Mouse (Mus musculus) heart, embryonic 14.5 days (tissue): Measurements from ENCODE around the gene Mctp2. TPM values are rescaled to one million over a fixed set of nuclear protein-coding genes. Genes with fewer than 3 reads are reported as not detected.

Experiments used
- ATAC-seq: fragments of 200-750 bp; cut with Nextera tagmentation; 2 replicates; pipeline ENCODE4 v1.8.0; 2017; ENCODE audit warnings: low read depth, moderate TSS enrichment; ENCODE audit not compliant: insufficient number of reproducible peaks, insufficient read depth, low FRiP score
- H3K27ac ChIP-seq, 2 experiments: fragments of 200-500 bp in 1 of 2; fragments of 300-500 bp in 1 of 2; sonication (generic) in 1 of 2; replicated peaks in 1 of 2; 2 replicates each; pipeline ENCODE4 v1.5.1; 2012 to 2014; ENCODE audit warnings: low read depth in 2 of 2, low read length in 2 of 2, control low read depth in 1 of 2, mild to moderate bottlenecking in 1 of 2, mixed read lengths in 1 of 2; ENCODE audit not compliant: control insufficient read depth in 1 of 2, insufficient read depth in 1 of 2
- H3K27me3 ChIP-seq: fragments of 300-500 bp; sonication (generic); 2 replicates; pipeline ENCODE4 v1.6.1; 2014; ENCODE audit warnings: mild to moderate bottlenecking, low read length, control low read depth; ENCODE audit not compliant: control insufficient read depth, insufficient read depth
- H3K36me3 ChIP-seq: fragments of 300-500 bp; sonication (generic); 2 replicates; pipeline ENCODE4 v1.6.1; 2014; ENCODE audit warnings: mild to moderate bottlenecking, control low read depth, low read length, mixed read lengths; ENCODE audit not compliant: control insufficient read depth, insufficient read depth
- H3K4me1 ChIP-seq, 2 experiments: fragments of 200-500 bp in 1 of 2; fragments of 300-500 bp in 1 of 2; sonication (generic) in 1 of 2; 2 replicates each; pipeline ENCODE4 v1.6.1; 2012 to 2014; ENCODE audit warnings: low read length in 2 of 2, control low read depth in 1 of 2, mixed read lengths in 1 of 2; ENCODE audit not compliant: control insufficient read depth in 2 of 2, insufficient read depth in 2 of 2
- H3K4me2 ChIP-seq: fragments of 300-500 bp; sonication (generic); 2 replicates; pipeline ENCODE4 v1.6.1; 2014; ENCODE audit warnings: mild to moderate bottlenecking, low read length
- H3K4me3 ChIP-seq, 2 experiments: fragments of 200-500 bp in 1 of 2; fragments of 300-500 bp in 1 of 2; sonication (generic) in 1 of 2; 2 replicates each; pipeline ENCODE4 v1.5.1; 2012 to 2014; ENCODE audit warnings: low read length in 2 of 2, mild to moderate bottlenecking in 2 of 2, control low read depth in 1 of 2, low read depth in 1 of 2, moderate library complexity in 1 of 2; ENCODE audit not compliant: control insufficient read depth in 1 of 2, insufficient read depth in 1 of 2
- H3K9ac ChIP-seq: fragments of 300-500 bp; sonication (generic); 2 replicates; pipeline ENCODE4 v1.6.1; 2014; ENCODE audit warnings: mild to moderate bottlenecking, low read length
- H3K9me3 ChIP-seq: fragments of 300-500 bp; sonication (generic); 2 replicates; pipeline ENCODE4 v1.6.1; 2016; ENCODE audit warnings: low read length, control low read depth; ENCODE audit not compliant: control insufficient read depth
- WGBS: fragments of 180-500 bp; shearing (Covaris S2); extraction: QIAGEN DNeasy Blood & Tissue Kit; methylation state at CpG from one replicate; pipeline ENCODE4 v1.1.7; 2014; 5-methylcytosine and 5-hydroxymethylcytosine counted together
- polyA plus RNA-seq: library from polyadenylated mRNA; unstranded; fragments of >200 nt; fragmentation: Nextera tagmentation; extraction: Ambion mirVana; gene quantifications from 2 replicates; pipeline ENCODE4 v1.2.1, GENCODE M21; 2014

Mctp2 gene
- polyA plus RNA-seq, 1 experiment from 2014 or later: 0.99 TPM

DNA sequence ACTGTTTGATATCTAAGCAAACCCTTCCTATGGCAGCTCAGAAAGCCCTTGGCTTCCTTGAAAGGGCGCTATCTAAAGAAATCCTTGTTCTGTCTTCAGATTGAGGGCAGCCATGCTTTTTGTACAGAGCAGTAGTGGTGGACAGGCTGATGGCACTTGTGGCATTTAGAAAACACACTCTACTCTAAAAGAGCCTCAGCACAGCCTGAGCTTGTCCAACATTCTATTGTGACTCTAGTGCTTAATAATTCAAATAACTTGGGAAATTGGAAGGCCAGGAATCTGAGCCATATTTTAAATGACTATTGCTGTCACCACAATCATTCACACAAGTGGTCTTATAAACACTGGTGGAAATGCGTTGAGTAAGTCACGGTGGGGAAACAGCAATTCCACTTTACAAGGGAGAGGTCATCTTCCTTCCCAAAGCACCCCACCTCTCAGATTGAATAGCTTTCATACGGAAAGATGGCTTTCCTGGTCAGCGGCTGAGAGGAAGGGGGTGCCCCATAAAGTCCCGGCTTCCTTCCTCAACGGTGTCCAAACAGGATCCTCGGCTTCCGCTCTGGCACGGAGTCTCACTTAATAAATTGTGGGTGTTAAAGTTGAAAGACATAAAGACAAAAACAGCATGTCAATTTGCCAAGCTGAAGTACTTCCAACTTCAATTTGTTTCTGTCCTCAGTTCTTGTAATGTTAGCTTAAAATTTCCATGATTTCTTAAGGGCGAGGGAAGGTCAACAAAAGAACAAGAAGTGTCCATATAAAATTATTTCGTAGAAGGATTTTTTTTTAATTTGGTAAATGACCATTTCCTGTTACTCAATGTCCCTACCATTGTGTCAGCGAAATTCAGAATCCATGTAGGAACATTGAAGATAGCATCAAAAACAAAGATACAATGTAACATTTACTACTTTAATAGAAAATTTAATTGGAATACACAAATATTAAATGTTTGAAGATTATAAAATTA is 140.4 kb downstream of the Mctp2 start:
- Histone ChIP-seq H3K9ac (no peak overlapping the region), H3K36me3 (no peaks in the 10 kb centered on the region), H3K9me3 (no peaks in the 10 kb centered on the region), H3K4me1 (no peaks in the 10 kb centered on the region), H3K4me3 (no peak overlapping the region), H3K4me2 (no peak overlapping the region), H3K27ac (no peak overlapping the region), H3K27me3 (no peaks in the 10 kb centered on the region)
- WGBS: 67% methylated on average over 13 of the region's 13 CpGs
- ATAC-seq: no peak

DNA sequence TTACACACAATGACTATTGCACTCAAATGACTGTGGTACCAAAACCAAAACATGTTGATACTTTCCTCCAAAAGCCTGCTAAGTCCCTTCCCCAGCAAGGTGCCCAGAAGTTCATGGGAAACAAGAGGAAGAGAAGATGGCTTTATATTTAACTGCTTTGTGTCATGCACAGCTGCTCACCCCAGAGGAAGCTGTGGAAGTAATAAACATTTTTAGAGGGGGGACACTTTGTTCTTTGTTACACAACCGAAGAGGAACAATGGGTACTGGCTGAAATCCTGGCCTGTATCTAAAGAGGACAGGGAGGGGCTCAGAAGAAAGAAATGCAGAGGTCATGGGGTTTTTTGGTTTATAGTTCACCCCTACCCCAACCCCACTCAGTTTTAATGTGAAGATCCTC is 144.2 kb downstream of the Mctp2 start:
- H3K27me3 ChIP-seq: no peaks in the 10 kb centered on the region
- no peak overlapping the region for H3K4me2 ChIP-seq
- WGBS: 42% methylated on average over 1 of the region's 1 CpGs
- no peak overlapping the region for H3K4me3 ChIP-seq
- no peak overlapping the region for H3K9ac ChIP-seq
- no peaks in the 10 kb centered on the region for H3K9me3 ChIP-seq
- no peak overlapping the region for H3K27ac ChIP-seq
- no peaks in the 10 kb centered on the region for H3K4me1 ChIP-seq
- no peak for ATAC-seq
- H3K36me3 ChIP-seq: no peaks in the 10 kb centered on the region

DNA sequence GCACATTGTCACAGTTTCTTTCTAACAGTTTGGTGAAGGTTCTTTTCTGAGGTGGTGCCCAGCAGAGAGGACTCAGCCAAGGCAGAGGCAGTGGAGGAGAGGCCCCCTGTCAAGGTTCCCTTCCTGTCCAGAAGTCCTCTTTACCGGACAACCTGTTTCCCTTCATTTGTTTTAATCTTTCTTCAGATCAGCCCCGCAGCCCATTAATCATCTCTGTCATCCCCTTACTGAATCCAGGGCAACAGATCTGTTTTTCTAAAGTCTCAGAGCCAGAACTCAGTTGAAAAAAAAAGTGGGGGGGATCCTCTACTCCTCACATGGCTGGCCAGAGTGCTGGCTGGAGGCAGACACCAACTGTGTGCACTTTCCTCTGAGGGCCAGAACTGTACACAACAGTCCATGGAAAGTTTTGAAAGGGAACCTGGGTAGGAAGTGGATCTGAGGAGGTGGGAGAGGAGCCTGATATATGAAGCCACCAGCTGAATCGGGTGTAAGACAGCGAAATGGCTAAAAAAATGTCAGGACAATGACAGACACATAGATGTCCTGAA is 146.8 kb downstream of the Mctp2 start:
- no peak overlapping the region for H3K4me3 ChIP-seq
- no peaks in the 10 kb centered on the region for H3K9me3 ChIP-seq
- 62% methylated on average over 4 of the region's 4 CpGs for WGBS
- no peak for ATAC-seq
- H3K4me2 ChIP-seq: no peak overlapping the region
- H3K27me3 ChIP-seq: no peaks in the 10 kb centered on the region
- H3K9ac ChIP-seq: no peak overlapping the region
- H3K4me1 ChIP-seq: no peaks in the 10 kb centered on the region
- no peaks in the 10 kb centered on the region for H3K36me3 ChIP-seq
- H3K27ac ChIP-seq: no peak overlapping the region

DNA sequence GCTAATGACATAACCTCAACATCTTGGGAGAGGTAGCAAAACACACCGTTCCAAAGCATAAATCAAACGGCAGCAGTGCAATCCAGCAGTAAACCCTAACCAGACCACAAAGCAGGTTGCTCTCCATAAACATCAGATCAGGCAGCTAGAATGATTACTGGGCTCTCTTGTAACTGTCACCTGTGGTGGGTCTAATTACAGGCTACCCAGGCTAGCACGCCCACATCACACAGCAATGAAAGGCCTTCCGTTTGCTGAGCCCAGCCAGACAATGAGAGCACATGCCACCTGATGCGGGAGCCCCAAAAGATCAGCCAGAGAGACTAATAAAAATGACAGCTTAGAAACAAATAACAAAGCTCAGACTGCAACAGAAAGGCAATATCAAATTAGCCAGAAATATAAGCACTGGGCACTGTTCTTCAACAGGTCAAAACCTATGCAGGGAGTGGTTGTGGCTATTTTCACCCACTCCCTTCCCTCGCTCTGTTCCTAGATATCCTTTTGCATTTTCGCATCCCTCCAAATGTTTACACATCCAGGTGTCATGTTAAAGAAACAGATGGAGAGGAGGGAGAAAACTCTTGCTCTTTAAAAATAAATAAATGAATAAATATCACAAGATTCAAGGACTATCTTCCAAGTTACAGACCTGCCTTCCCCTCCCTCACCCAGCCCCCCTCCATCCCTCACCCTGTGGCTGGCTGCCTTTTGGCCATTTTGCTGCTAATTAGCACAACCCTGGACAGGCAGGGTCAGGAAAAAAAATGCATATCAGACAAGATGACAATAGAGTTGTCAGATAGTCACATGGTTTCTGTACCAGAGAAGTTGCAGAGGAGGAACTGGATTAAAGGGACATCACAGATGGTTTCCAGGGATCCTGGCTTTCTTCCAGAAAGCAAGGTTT is 155.4 kb downstream of the Mctp2 start:
- no peaks in the 10 kb centered on the region for H3K27me3 ChIP-seq
- no peaks in the 10 kb centered on the region for H3K36me3 ChIP-seq
- H3K9me3 ChIP-seq: no peaks in the 10 kb centered on the region
- H3K27ac ChIP-seq: no peak overlapping the region
- no peak for ATAC-seq
- no peak overlapping the region for H3K9ac ChIP-seq
- no peak overlapping the region for H3K4me3 ChIP-seq
- 65% methylated on average over 7 of the region's 7 CpGs for WGBS
- H3K4me1 ChIP-seq: no peaks in the 10 kb centered on the region
- no peak overlapping the region for H3K4me2 ChIP-seq

DNA sequence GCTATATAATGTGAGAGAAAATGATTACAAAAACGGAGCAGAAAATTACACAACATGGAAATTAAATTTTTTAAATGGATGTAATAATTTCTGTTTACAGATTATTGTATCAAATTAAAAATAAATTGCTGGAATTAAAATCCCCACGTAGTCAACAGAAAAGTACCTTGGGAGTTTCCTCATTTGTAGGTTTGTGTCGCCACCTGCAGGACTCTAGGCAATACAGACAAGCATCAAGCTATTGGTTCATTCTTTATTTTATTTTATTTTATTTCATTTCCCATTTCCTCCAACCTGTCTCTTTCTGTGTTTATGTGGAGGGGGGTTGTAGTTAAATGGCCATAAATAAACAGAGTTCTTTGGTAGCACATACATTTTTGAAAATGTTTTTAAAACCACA is 157.3 kb downstream of the Mctp2 start:
- WGBS: 18% methylated on average over 3 of the region's 3 CpGs
- no peaks in the 10 kb centered on the region for H3K9me3 ChIP-seq
- no peak overlapping the region for H3K4me3 ChIP-seq
- no peak overlapping the region for H3K9ac ChIP-seq
- H3K4me2 ChIP-seq: no peak overlapping the region
- no peaks in the 10 kb centered on the region for H3K4me1 ChIP-seq
- ATAC-seq: no peak
- no peak overlapping the region for H3K27ac ChIP-seq
- H3K27me3 ChIP-seq: no peaks in the 10 kb centered on the region
- no peaks in the 10 kb centered on the region for H3K36me3 ChIP-seq

DNA sequence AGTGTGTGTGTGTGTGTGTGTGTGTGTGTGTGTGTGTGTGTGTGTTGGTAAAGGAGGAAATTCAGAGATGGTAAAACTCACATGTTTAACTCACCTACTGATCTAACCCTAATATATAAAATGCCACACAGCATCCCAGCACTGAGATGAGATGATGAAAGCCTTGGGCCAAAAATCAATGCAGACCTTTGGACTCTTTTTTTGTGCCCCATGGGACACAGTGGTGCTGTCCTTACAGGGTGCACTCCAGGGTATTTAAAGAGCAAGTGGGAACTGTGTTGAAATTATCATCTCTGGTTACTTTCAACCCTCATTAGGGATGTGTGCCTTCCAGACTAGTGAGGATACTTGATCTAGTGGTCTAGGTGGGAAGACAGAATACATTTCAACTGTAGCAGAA is 159.6 kb downstream of the Mctp2 start:
- H3K27me3 ChIP-seq: no peaks in the 10 kb centered on the region
- H3K4me3 ChIP-seq: no peak overlapping the region
- no peak overlapping the region for H3K4me2 ChIP-seq
- H3K36me3 ChIP-seq: no peaks in the 10 kb centered on the region
- H3K4me1 ChIP-seq: no peaks in the 10 kb centered on the region
- H3K9ac ChIP-seq: no peak overlapping the region
- no peak for ATAC-seq
- H3K9me3 ChIP-seq: no peaks in the 10 kb centered on the region
- no peak overlapping the region for H3K27ac ChIP-seq

DNA sequence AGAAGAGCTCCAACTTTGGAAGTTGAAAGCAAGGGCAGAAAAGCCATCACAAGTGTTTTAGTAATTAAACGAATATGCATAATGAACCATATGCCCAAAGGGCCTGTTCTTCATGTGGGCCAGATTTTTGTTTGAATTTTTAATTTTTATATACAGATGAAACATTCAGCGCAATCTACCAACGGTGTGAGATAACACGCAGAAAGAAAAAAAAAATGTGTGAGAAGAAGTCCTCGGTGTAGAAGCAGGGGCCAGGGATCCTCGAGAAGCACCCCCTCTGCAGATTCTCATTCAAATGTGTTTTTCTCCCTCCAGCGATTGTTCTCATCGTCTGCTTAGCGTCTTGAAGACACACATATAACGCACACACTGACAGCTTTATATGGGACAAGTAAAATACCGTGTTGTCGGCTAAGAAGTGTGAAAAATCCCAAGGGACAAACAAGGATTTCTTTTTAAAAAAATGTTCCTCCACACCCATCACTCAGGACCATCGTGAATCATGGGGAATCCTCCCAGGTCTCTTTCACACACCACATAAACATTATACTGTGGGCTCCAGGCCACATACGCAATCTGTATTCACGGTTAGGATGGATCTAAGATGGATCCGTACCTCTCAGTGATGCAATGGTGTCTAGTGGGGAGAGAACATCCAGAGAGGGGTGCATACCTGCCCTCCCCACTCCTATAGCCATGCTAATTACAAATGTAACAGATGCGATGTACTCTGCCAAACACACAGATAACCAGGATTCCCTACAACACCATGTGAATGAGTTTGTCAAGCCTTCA is 160.5 kb downstream of the Mctp2 start:
- Histone ChIP-seq H3K4me2 (no peak overlapping the region), H3K36me3 (no peaks in the 10 kb centered on the region), H3K4me3 (no peak overlapping the region), H3K27ac (no peak overlapping the region), H3K9me3 (no peaks in the 10 kb centered on the region), H3K9ac (no peak overlapping the region), H3K4me1 (no peaks in the 10 kb centered on the region), H3K27me3 (no peaks in the 10 kb centered on the region)
- 75% methylated on average over 17 of the region's 17 CpGs for WGBS
- ATAC-seq: no peak
